Mouse (Mus musculus) embryo, embryonic 10 days (tissue): ENCODE results near the gene Frmd5.
A peak's percentile ranks its signal among the peaks of the same experiment; 100 is the strongest.

Experiments
- DNase-seq: peaks from one replicate; pipeline ENCODE4 v3.0.0-alpha.2; 2015; ENCODE audit warnings: low spot score

Frmd5 gene

GRCm38 (mm10) chr2:121683606-121684005, 123.3 kb downstream of the Frmd5 start:
- DNase-seq, result no peak

GRCm38 (mm10) chr2:121682361-121682760, 124.5 kb downstream of the Frmd5 start:
- no peak for DNase-seq

GRCm38 (mm10) chr2:121679711-121680110, 127.2 kb downstream of the Frmd5 start:
- DNase-seq, result peak; percentile 40

- no peak for DNase-seq
Observed at GRCm38 (mm10) chr2:121677649-121677986, 129.3 kb downstream of the Frmd5 start.

GRCm38 (mm10) chr2:121676951-121677648, 129.8 kb downstream of the Frmd5 start:
- DNase-seq, result no peak

- no peak for DNase-seq
Observed at GRCm38 (mm10) chr2:121675895-121676294, 131.0 kb downstream of the Frmd5 start.

GRCm38 (mm10) chr2:121675136-121675535, 131.8 kb downstream of the Frmd5 start:
- DNase-seq, result no peak

GRCm38 (mm10) chr2:121674211-121674610, 132.7 kb downstream of the Frmd5 start:
- no peak for DNase-seq

- DNase-seq, result no peak
Observed at GRCm38 (mm10) chr2:121669846-121670245, 137.0 kb downstream of the Frmd5 start.

GRCm38 (mm10) chr2:121668256-121668655, 138.6 kb downstream of the Frmd5 start:
- no peak for DNase-seq

GRCm38 (mm10) chr2:121661160-121661502, 145.8 kb downstream of the Frmd5 start:
- no peak for DNase-seq

- no peak for DNase-seq
Observed at GRCm38 (mm10) chr2:121660461-121661159, 146.3 kb downstream of the Frmd5 start.

- DNase-seq, result no peak
Observed at GRCm38 (mm10) chr2:121659350-121659749, 147.5 kb downstream of the Frmd5 start.

GRCm38 (mm10) chr2:121658123-121658767, 148.6 kb downstream of the Frmd5 start:
- no peak for DNase-seq

GRCm38 (mm10) chr2:121655966-121656365, 150.9 kb downstream of the Frmd5 start:
- no peak for DNase-seq

- no peak for DNase-seq
Observed at GRCm38 (mm10) chr2:121655106-121655505, 151.8 kb downstream of the Frmd5 start.

GRCm38 (mm10) chr2:121646528-121646927, 160.4 kb downstream of the Frmd5 start:
- no peak for DNase-seq

GRCm38 (mm10) chr2:121642934-121643333, 164.0 kb downstream of the Frmd5 start:
- peak; percentile 12 for DNase-seq

GRCm38 (mm10) chr2:121632091-121632490, 174.8 kb downstream of the Frmd5 start:
- DNase-seq, result peak; percentile 18

GRCm38 (mm10) chr2:121630286-121630685, 176.6 kb downstream of the Frmd5 start:
- DNase-seq, result no peak

- no peak for DNase-seq
Observed at GRCm38 (mm10) chr2:121628290-121628689, 178.6 kb downstream of the Frmd5 start.

GRCm38 (mm10) chr2:121625901-121626300, 181.0 kb downstream of the Frmd5 start:
- no peak for DNase-seq
